Mouse (Mus musculus) mesoderm, embryonic 11.5 days (tissue): ENCODE data around the gene H13.

Experiments used
- DNase-seq: peaks from one replicate; pipeline ENCODE4 v3.0.0-alpha.2; 2012; ENCODE audit warnings: low read depth, low spot score

Gene H13

GRCm38 (mm10) chr2:152700725-152701124 lies 31.5 kb downstream of the H13 start:
- DNase-seq = no peak

DNA sequence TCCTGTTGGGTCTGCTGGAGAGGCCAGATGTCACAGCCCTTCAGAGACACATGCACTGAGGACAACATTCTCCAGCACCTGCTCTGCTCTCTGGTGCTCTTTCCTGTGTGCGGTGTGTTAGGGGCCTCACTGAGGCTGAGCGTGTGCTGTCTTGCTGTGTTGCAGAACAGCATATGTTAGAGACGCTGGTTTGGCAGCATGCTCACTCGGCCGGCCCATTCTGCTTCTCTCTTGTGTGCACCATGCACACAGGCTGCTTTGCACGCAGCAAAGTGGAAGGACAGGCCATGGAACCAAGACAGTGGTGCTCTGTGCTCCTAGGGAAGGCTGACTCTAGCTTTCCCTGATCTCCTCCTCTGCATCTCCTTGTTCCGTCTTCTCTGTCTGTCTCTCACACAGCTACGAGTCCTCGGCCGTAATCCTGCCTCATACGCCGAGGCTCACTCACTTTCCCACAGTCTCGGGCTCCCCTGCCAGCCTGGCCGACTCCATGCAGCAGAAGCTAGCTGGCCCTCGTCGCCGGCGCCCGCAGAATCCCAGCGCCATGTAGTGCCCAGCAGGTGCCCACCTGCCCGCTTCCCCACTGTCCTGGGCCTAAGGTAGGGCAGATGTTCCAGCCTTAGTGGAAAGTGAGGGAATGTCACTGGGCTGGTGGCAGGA lies 34.5 kb downstream of the H13 start:
- DNase-seq = no peak

GRCm38 (mm10) chr2:152704256-152704605 lies 35.0 kb downstream of the H13 start:
- DNase-seq = no peak

- DNase-seq = no peak
Observed at GRCm38 (mm10) chr2:152704811-152705370, 35.6 kb downstream of the H13 start.

DNA sequence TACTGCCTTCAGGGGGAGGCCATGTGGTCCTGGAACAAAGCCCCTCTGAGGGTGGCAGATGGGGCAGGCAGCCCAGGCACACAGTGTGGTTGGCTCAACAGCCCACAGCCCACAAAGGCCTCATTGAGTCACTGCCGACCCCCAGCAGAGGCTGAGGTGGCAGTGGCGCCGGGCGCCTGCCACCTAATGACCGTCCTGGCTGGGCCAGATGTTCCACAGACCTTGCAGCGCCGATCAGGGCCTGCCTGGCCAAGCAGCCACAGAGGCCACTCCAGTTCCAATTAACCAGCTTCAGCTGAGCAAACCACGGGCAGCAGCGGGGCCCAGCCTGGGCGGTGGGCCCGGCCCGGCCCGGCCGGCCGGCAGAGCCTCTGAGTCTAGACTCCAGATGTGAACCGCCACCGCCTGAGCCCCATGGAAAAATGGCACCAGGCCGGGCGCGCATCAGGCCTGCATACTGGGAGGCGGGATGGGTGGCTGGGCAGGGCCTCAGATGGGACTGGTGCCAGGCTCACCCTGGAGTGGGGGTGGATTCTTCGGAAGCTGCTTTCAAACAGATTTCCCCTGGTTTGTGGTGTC lies 36.8 kb downstream of the H13 start:
- peak; percentile 39 for DNase-seq

DNA sequence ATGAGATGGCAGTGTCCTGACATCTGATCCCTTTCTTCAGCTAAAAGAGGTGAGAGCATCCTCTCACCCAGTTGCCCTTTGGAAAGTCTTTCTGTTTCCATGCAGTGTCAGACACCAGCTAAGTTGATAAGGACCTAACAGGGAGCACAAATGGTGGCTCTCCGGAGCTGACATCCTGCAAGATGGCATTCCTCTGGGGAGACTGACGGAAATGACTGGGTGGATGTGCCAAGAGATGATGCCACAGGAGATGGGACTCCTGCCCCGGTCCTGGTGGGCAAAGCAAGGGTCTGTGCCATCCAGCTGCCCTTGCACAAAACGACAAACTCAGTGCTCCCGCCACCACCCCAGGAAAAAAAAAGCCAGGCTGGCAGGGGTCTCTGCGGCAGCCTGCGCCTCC lies 37.9 kb downstream of the H13 start:
- DNase-seq = no peak

GRCm38 (mm10) chr2:152707627-152708026 lies 38.4 kb downstream of the H13 start:
- DNase-seq = peak; percentile 92

DNA sequence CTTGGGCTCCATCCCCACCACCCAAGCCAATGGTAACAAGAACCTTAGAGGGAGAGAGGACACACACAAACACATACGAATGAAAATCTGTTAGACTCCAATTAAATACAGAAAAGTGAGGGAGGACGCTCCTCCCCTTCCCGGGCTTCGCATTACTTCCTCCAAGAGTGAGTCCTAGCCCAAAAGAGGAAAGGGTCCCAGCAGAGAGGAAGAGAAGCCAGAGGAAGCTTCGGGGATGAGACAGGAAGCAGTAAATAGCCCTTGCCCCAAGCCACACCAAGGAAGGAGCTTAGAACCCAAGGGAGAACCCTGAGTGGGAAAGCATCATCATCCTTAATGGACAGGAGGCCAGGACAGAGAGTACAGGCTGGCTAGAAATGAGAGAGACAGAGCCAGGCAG lies 39.8 kb downstream of the H13 start:
- DNase-seq = no peak

- no peak for DNase-seq
Observed at GRCm38 (mm10) chr2:152716241-152716772, 47.0 kb downstream of the H13 start.

DNA sequence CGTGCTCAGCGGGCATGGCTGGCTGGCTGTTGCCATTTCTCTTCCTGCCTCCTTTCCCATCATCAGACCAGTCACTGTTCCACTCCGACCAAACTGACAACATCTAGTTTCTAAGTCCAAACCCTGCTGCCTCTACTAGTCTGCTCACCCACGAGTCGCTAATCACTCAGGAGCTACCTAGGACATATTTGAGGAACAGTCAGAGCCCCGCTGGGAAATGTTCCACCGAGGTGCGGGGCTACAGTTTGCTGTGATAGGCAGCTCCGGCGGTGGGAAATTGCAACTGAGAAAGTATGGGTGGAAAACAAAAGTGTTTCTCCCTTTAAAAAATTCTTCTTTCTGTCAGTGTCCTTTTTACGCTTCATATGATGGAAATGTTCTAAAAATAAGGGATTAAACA lies 48.4 kb downstream of the H13 start:
- no peak for DNase-seq

DNA sequence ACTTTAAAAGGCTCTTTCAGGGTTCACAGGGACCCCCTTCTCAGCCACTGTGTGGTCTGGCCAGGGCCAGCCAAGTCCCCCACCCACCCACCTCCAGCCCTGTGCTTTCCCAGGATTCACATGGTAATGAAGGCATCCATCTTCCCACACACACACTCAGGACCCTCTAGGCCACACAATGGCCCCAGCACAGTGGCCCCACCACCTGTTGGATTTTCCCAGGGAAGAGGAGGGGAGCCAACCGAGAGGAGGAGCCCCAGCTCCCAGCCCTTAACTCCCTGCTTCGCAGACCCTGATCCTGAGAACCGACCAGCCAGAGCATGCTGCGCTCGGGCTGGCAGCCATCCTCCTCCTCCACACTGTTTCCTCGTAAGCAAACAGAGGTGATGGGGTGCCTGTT lies 48.8 kb downstream of the H13 start:
- peak; percentile 74 for DNase-seq

- DNase-seq = peak; percentile 69
Observed at GRCm38 (mm10) chr2:152723651-152724331, 54.5 kb downstream of the H13 start.

GRCm38 (mm10) chr2:152724332-152724723 lies 55.1 kb downstream of the H13 start:
- no peak for DNase-seq

GRCm38 (mm10) chr2:152725178-152725750 lies 56.0 kb downstream of the H13 start:
- DNase-seq = no peak

GRCm38 (mm10) chr2:152726213-152726612 lies 57.0 kb downstream of the H13 start:
- DNase-seq = no peak

- no peak for DNase-seq
Observed at GRCm38 (mm10) chr2:152726751-152727335, 57.6 kb downstream of the H13 start.

- DNase-seq = no peak
Observed at GRCm38 (mm10) chr2:152727795-152728510, 58.7 kb downstream of the H13 start.

DNA sequence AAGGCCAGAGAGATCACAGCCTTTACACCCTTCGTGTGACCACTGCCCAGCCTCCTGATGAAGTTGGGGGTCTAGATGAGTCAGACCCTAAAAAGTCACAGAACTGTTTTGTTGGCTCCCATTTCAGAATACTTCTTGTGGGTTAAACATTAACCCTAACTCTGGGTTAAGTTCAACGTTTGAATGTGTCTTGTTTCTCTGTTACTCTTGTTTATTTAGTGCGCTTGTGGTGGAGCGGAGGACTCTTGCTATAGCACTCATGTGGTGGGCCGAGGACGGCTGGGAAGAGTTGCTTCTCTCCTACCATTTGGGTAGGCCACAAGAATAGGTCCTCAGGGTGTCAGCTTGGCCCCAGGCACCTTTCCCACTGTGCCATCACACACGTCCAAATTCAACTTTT lies 59.3 kb downstream of the H13 start:
- no peak for DNase-seq

GRCm38 (mm10) chr2:152729013-152729635 lies 59.9 kb downstream of the H13 start:
- no peak for DNase-seq

GRCm38 (mm10) chr2:152729636-152730020 lies 60.4 kb downstream of the H13 start:
- peak; percentile 80 for DNase-seq

DNA sequence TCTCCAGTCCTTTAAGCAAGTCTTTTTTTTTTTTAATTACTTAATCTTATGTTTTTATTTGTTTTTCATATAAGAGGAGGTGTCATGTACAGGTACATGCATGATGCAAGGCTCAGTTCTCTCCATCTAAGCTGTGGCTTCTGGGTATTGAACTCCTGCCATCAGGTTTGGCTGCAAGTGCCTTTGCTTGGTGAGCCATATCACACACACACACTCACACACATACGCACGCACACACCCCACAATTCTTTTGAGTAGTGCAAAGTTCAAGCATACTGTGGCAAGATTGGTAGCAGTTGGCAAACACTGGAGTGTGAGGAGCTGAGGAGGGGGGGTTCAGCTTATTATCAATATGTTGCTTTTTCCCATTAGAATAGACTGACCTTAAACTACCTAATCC lies 63.9 kb downstream of the H13 start:
- no peak for DNase-seq
